Mouse (Mus musculus) testis, adult 2 months (tissue): Measurements from ENCODE around the gene Nos1ap.

Source experiments
- CTCF ChIP-seq: fragments of 200-500 bp; IDR thresholded peaks from 2 replicates; pipeline ENCODE4 v1.5.1; 2012; ENCODE audit warnings: low read depth, mild to moderate bottlenecking, inconsistent platforms, low read length, moderate library complexity; ENCODE audit not compliant: control insufficient read depth, insufficient read depth, insufficient replicate concordance
- POLR2A ChIP-seq: fragments of 200-500 bp; IDR thresholded peaks from 2 replicates; pipeline ENCODE4 v1.6.1; 2012; ENCODE audit warnings: low read depth, mild to moderate bottlenecking, inconsistent platforms, low read length, moderate library complexity; ENCODE audit not compliant: control insufficient read depth

DNA sequence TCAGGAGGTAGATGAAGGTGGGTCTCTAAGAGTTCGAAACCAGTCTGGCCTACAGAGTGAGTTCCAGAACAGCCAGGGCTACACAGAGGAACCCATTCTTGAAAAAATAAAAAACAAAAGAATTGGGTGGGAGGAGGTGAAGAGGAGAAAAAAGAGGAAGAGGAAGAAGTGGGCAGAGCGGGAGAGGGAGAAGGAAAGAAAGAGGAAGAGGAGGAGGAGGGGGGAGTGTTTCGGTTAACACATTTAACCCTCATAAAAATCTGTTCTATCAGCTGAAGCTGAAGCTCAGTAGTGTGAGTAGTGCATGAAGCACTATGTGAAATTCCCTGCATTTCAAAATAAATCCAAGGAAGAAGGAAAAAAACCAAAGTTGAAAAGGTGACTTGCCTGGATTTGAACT is 24.7 kb downstream of the Nos1ap start:
- TF ChIP-seq POLR2A (no peak), CTCF (no peak)
